8 mouse cellular contexts compared by ENCODE assay signal in genomic region chr6:50456706-50457105, GRCm38 (mm10). TPM values are rescaled to one million over a fixed set of nuclear protein-coding genes. Genes with fewer than 3 reads are reported as not detected.
DNase-seq lines count a peak whose midpoint lies in the region; ATAC-seq lines count a peak whose summit lies in the region.

No protein-coding gene starts in this region.

- H3K27me3 ChIP-seq in lung, embryonic 16.5 days (ENCODE audit: control insufficient read depth, insufficient read depth, low read depth, low read length), result no peaks in the 10 kb centered on the region; the same call in 1 of the 2 replicates
- H3K27me3 ChIP-seq in embryonic facial prominence, embryonic 10.5 days (replicated peaks; ENCODE audit: low read depth, poor library complexity, severe bottlenecking), result peaks cover 18% of the 10 kb centered on the region; the same call in 1 of the 2 replicates
- no peaks in the 10 kb centered on the region for H3K27me3 ChIP-seq in limb, embryonic 11.5 days (ENCODE audit: control insufficient read depth, insufficient read depth, low read length)
- no peaks in the 10 kb centered on the region for H3K27me3 ChIP-seq in stomach, embryonic 14.5 days (ENCODE audit: control insufficient read depth, insufficient read depth, low read length)

- H3K4me1 ChIP-seq in lung, embryonic 16.5 days (replicated peaks; ENCODE audit: control insufficient read depth, insufficient read depth, low read length), result peaks cover 9% of the 10 kb centered on the region
- H3K4me1 ChIP-seq in embryonic facial prominence, embryonic 10.5 days, result peaks cover 41% of the 10 kb centered on the region
- H3K4me1 ChIP-seq in limb, embryonic 11.5 days (ENCODE audit: control insufficient read depth, insufficient read depth, low read length), result peaks cover 4% of the 10 kb centered on the region; the same call in 1 of the 2 replicates
- H3K4me1 ChIP-seq in stomach, embryonic 14.5 days (ENCODE audit: control insufficient read depth, insufficient read depth, low read length), result peaks cover 3% of the 10 kb centered on the region; the same call in 1 of the 2 replicates

- no peaks in the 10 kb centered on the region for H3K36me3 ChIP-seq in lung, embryonic 16.5 days (ENCODE audit: control insufficient read depth, insufficient read depth, low read length)
- H3K36me3 ChIP-seq in embryonic facial prominence, embryonic 10.5 days (replicated peaks), result no peaks in the 10 kb centered on the region
- H3K36me3 ChIP-seq in limb, embryonic 11.5 days (ENCODE audit: control insufficient read depth, insufficient read depth, low read length), result no peaks in the 10 kb centered on the region
- H3K36me3 ChIP-seq in stomach, embryonic 14.5 days (ENCODE audit: control insufficient read depth, insufficient read depth, low read length), result no peaks in the 10 kb centered on the region

- peak overlapping the region; percentile 73; the same call in 1 of the 2 replicates for H3K4me3 ChIP-seq in lung, embryonic 16.5 days (ENCODE audit: low read length)
- H3K4me3 ChIP-seq in embryonic facial prominence, embryonic 10.5 days, result peak overlapping the region; percentile 71
- no peak overlapping the region for H3K4me3 ChIP-seq in limb, embryonic 11.5 days (ENCODE audit: low read depth, low read length)
- H3K4me3 ChIP-seq in stomach, embryonic 14.5 days (ENCODE audit: low read depth, low read length), result peak overlapping the region; percentile 74; the same call in 1 of the 2 replicates

- peak overlapping the region; percentile 98; the same call in 1 of the 2 replicates for H3K4me2 ChIP-seq in lung, embryonic 16.5 days (ENCODE audit: low read depth, low read length)
- H3K4me2 ChIP-seq in limb, embryonic 11.5 days (ENCODE audit: low read depth, severe bottlenecking), result peak overlapping the region; percentile 93; the same call in 1 of the 2 replicates
- peak overlapping the region; percentile 70 for H3K4me2 ChIP-seq in stomach, embryonic 14.5 days (replicated peaks; ENCODE audit: low read depth, low read length)

- no peak overlapping the region for H3K9ac ChIP-seq in lung, embryonic 16.5 days (ENCODE audit: low read length)
- no peak overlapping the region for H3K9ac ChIP-seq in limb, embryonic 11.5 days (ENCODE audit: low read length)
- no peak overlapping the region for H3K9ac ChIP-seq in stomach, embryonic 14.5 days (replicated peaks; ENCODE audit: low read depth, low read length)

- WGBS in lung, embryonic 16.5 days, result 55% methylated on average over 14 of the region's 14 CpGs
- 69% methylated on average over 14 of the region's 14 CpGs for WGBS in embryonic facial prominence, embryonic 10.5 days
- 72% methylated on average over 14 of the region's 14 CpGs for WGBS in limb, embryonic 11.5 days
- 63% methylated on average over 14 of the region's 14 CpGs for WGBS in stomach, embryonic 14.5 days

- H3K9me3 ChIP-seq in lung, embryonic 16.5 days (ENCODE audit: control insufficient read depth, low read length), result no peaks in the 10 kb centered on the region
- H3K9me3 ChIP-seq in embryonic facial prominence, embryonic 10.5 days, result no peaks in the 10 kb centered on the region
- no peaks in the 10 kb centered on the region for H3K9me3 ChIP-seq in limb, embryonic 11.5 days (ENCODE audit: control insufficient read depth, low read length)
- no peaks in the 10 kb centered on the region for H3K9me3 ChIP-seq in stomach, embryonic 14.5 days (ENCODE audit: control insufficient read depth, low read depth, low read length)

- ATAC-seq in lung, embryonic 16.5 days (ENCODE audit: low read depth), result no peak
- no peak for ATAC-seq in limb, embryonic 11.5 days (ENCODE audit: insufficient number of reproducible peaks, low FRiP score, low TSS enrichment, low read depth)
- ATAC-seq in stomach, embryonic 14.5 days (ENCODE audit: insufficient number of reproducible peaks, insufficient read depth, low FRiP score, low read depth), result no peak

- no peak overlapping the region for H3K27ac ChIP-seq in lung, embryonic 16.5 days (ENCODE audit: low read length)
- no peak overlapping the region for H3K27ac ChIP-seq in embryonic facial prominence, embryonic 10.5 days (replicated peaks)
- no peak overlapping the region for H3K27ac ChIP-seq in limb, embryonic 11.5 days (replicated peaks; ENCODE audit: low read depth, low read length)
- peak overlapping the region; percentile 21; the same call in 1 of the 2 replicates for H3K27ac ChIP-seq in stomach, embryonic 14.5 days (ENCODE audit: low read length)

- DNase-seq in lung, adult 18-20 months, result no peak
- peak; percentile 13 for DNase-seq in embryonic facial prominence, embryonic 10.5 days (ENCODE audit: low spot score)
- no peak for DNase-seq in limb, embryonic 11.5 days (ENCODE audit: low spot score)
- DNase-seq in ovary, postnatal 36 days (ENCODE audit: low spot score), result no peak
- no peak for DNase-seq in embryo, embryonic 10 days (ENCODE audit: low spot score)
- DNase-seq in T-cell, adult 2 months (ENCODE audit: low spot score), result no peak

RNA-seq across cellular contexts. Expression of gene Osbpl3, which starts 0.7 kb away (rescaled TPM):
- polyA plus RNA-seq in lung, embryonic 16.5 days (2015; fragmentation: Nextera tagmentation; extraction: Ambion mirVana), result 6.4 and 6.6 TPM in 2 replicates
- polyA plus RNA-seq in embryonic facial prominence, embryonic 10.5 days (2016; fragmentation: Nextera tagmentation; extraction: Ambion mirVana), result 9.0 and 9.8 TPM in 2 replicates
- 9.1 and 9.8 TPM in 2 replicates for polyA plus RNA-seq in limb, embryonic 11.5 days (2014; fragmentation: Nextera tagmentation; extraction: Ambion mirVana)
- 13.3 and 16.7 TPM in 2 replicates for polyA plus RNA-seq in stomach, embryonic 14.5 days (2014; fragmentation: Nextera tagmentation; extraction: Ambion mirVana)
